Mouse (Mus musculus): ENCODE measurements at regions not wholly inside any gene's neighbourhood (a gene's known extent, or its start where the extent isn't known, plus 50 kb on each side); places are given as distances from the start of the nearest gene placed in this dataset.

DNA sequence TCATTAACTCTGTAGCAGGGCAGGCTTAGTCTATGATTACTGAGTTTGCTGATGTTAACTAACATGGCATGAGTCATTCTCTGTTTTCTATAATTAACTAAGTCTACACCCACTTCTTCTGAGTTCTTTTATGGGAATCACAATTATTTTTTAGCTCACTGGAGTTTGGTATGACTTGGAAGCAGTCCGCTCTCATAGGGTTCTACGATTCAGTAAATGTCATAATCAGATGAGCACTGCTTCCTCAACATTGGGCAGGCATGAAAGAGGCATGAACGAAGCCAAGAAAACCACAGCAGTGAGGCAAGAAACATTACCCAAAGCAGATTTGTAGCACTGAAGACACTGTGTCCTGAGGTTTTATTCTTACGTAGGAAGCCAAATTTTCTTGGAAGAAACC lies 3451.6 kb downstream of the 9330182O14Rik start:
- no peak for TF ChIP-seq POLR2A (IDR thresholded peaks at IDR 0.05; ENCODE audit: low read depth, low read length)
- no peak for TF ChIP-seq CTCF (conservative IDR thresholded peaks at IDR 0.05; ENCODE audit: insufficient read depth, insufficient read length, low read depth, low read length)
